Mouse (Mus musculus): Measurements from ENCODE around the gene Mapk8ip2.

DNA sequence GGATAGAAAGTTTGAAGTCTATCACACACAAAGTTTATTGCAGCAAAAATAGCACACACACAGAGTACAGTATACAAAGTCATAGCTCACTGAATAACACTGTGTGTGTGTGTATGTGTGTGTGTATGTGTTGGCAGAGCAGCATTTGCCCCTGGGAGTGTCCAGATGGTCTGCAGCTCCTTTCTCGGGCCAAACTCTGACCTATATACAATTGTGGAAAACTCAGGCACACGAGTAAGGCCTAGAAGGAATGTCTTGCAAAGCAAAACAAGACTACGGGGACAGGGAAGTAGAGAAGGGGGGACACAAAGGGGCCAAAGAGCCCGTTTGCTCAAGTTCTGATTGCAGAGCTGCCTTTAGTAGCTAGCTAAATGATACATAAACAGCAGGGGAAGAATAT lies 20.8 kb upstream of the Mapk8ip2 start:
- TF ChIP-seq CTCF (IDR thresholded peaks at IDR 0.05; ENCODE audit: control insufficient read depth, insufficient read depth, insufficient read length): no peak
- no peak for TF ChIP-seq MAX (IDR thresholded peaks at IDR 0.05)
- no peak for TF ChIP-seq MYOG (IDR thresholded peaks at IDR 0.05; ENCODE audit: control insufficient read depth, extremely low read depth, insufficient read length)

All from C2C12 (cell line).